Mouse (Mus musculus) lung, embryonic 15.5 days (tissue): Measurements from ENCODE around the gene Ankrd40. TPM values are rescaled to one million over a fixed set of nuclear protein-coding genes. Genes with fewer than 3 reads are reported as not detected.
A peak's percentile ranks its signal among the peaks of the same experiment; 100 is the strongest.

Source experiments
- ATAC-seq: fragments of 200-750 bp; cut with Nextera tagmentation; 2 replicates; pipeline ENCODE4 v1.8.0; 2017; ENCODE audit warnings: moderate number of reproducible peaks, borderline replicate concordance; ENCODE audit not compliant: low FRiP score, low TSS enrichment; ENCODE audit errors: extremely low read depth
- H3K27ac ChIP-seq: fragments of 300-500 bp; sonication (generic); 2 replicates; pipeline ENCODE4 v1.5.1; 2015; ENCODE audit warnings: moderate library complexity, mild to moderate bottlenecking, inconsistent platforms
- H3K27me3 ChIP-seq: fragments of 300-500 bp; sonication (generic); 2 replicates; pipeline ENCODE4 v1.6.1; 2015; ENCODE audit warnings: inconsistent platforms
- H3K36me3 ChIP-seq: fragments of 300-500 bp; sonication (generic); 2 replicates; pipeline ENCODE4 v1.6.1; 2015; ENCODE audit warnings: inconsistent platforms
- H3K4me1 ChIP-seq: fragments of 300-500 bp; sonication (generic); 2 replicates; pipeline ENCODE4 v1.6.1; 2015; ENCODE audit warnings: inconsistent platforms
- H3K4me2 ChIP-seq: fragments of 300-500 bp; sonication (generic); 2 replicates; pipeline ENCODE4 v1.6.1; 2015; ENCODE audit warnings: inconsistent platforms, mild to moderate bottlenecking, moderate library complexity
- H3K4me3 ChIP-seq: fragments of 300-500 bp; sonication (generic); 2 replicates; pipeline ENCODE4 v1.5.1; 2015; ENCODE audit warnings: mild to moderate bottlenecking, inconsistent platforms
- H3K9ac ChIP-seq: fragments of 300-500 bp; sonication (generic); 2 replicates; pipeline ENCODE4 v1.6.1; 2015; ENCODE audit warnings: inconsistent platforms
- H3K9me3 ChIP-seq: fragments of 300-500 bp; sonication (generic); 2 replicates; pipeline ENCODE4 v1.6.1; 2016; ENCODE audit warnings: inconsistent platforms
- WGBS: fragments of 180-500 bp; shearing (Covaris S2); methylation state at CpG from one replicate; pipeline ENCODE4 v1.1.7; 2015; 5-methylcytosine and 5-hydroxymethylcytosine counted together
- polyA plus RNA-seq: library from polyadenylated mRNA; unstranded; fragments of >200 nt; fragmentation: Nextera tagmentation; extraction: Ambion mirVana; gene quantifications from 2 replicates; pipeline ENCODE4 v1.2.1, GENCODE M21; 2015

The Ankrd40 gene
- 25.5 and 25.6 TPM in 2 replicates for polyA plus RNA-seq

GRCm38 (mm10) chr11:94327693-94328643 lies at the start of gene Ankrd40:
Gene Ankrd40, plus strand, starts transcription at chr11:94328001.
- peak within 1 kb of the TSS; percentile 99 for H3K27ac ChIP-seq
- H3K36me3 ChIP-seq: no peaks in the 10 kb centered on the region
- H3K4me1 ChIP-seq: peaks cover 32% of the 10 kb centered on the region
- H3K27me3 ChIP-seq: no peaks in the 10 kb centered on the region
- WGBS: 1% methylated on average over 65 of the region's 78 CpGs
- H3K9ac ChIP-seq: peak within 1 kb of the TSS; percentile 88
- peak within 1 kb of the TSS; percentile 74 for H3K4me2 ChIP-seq
- H3K9me3 ChIP-seq: no peaks in the 10 kb centered on the region
- H3K4me3 ChIP-seq: peak within 1 kb of the TSS; percentile 85
- ATAC-seq: peak; percentile 88

- Histone ChIP-seq H3K9me3 (no peaks in the 10 kb centered on the region), H3K27ac (no peak within 1 kb of the TSS), H3K27me3 (no peaks in the 10 kb centered on the region), H3K4me1 (peaks cover 13% of the 10 kb centered on the region; the same call in 1 of the 2 replicates), H3K4me2 (no peak within 1 kb of the TSS), H3K4me3 (no peak within 1 kb of the TSS), H3K9ac (no peak within 1 kb of the TSS), H3K36me3 (peaks cover 9% of the 10 kb centered on the region)
- no peak for ATAC-seq
- 76% methylated on average over 11 of the region's 11 CpGs for WGBS
Measured at GRCm38 (mm10) chr11:94281199-94282181, 46.3 kb upstream of the Ankrd40 start, which contains the start of gene Gm21885. Gene Gm21885, plus strand, starts transcription at chr11:94281873.

GRCm38 (mm10) chr11:94282291-94282690 lies 45.5 kb upstream of the Ankrd40 start:
- Histone ChIP-seq H3K9ac (no peak overlapping the region), H3K4me1 (peaks cover 15% of the 10 kb centered on the region), H3K27ac (no peak overlapping the region), H3K4me2 (no peak overlapping the region), H3K4me3 (no peak overlapping the region), H3K27me3 (no peaks in the 10 kb centered on the region), H3K9me3 (no peaks in the 10 kb centered on the region), H3K36me3 (peaks cover 17% of the 10 kb centered on the region)
- no peak for ATAC-seq
- WGBS: 56% methylated on average over 5 of the region's 5 CpGs

GRCm38 (mm10) chr11:94283536-94284099 lies 44.2 kb upstream of the Ankrd40 start:
- ATAC-seq: no peak
- Histone ChIP-seq H3K36me3 (peaks cover 29% of the 10 kb centered on the region), H3K27me3 (no peaks in the 10 kb centered on the region)

GRCm38 (mm10) chr11:94285886-94286574 lies 41.8 kb upstream of the Ankrd40 start:
- peak; percentile 51 for ATAC-seq
- Histone ChIP-seq H3K36me3 (peaks cover 52% of the 10 kb centered on the region), H3K27ac (0 out of 2 replicates have a peak overlapping the region, but pooled peaks have one; percentile 59)

More at GRCm38 (mm10) chr11:94283536-94284099, 44.2 kb upstream of the Ankrd40 start:
- Histone ChIP-seq H3K4me1 (peaks cover 12% of the 10 kb centered on the region), H3K9me3 (no peaks in the 10 kb centered on the region), H3K4me2 (no peak overlapping the region), H3K4me3 (no peak overlapping the region), H3K27ac (no peak overlapping the region), H3K9ac (no peak overlapping the region)
- WGBS: 85% methylated on average over 6 of the region's 6 CpGs

GRCm38 (mm10) chr11:94287105-94287504 lies 40.7 kb upstream of the Ankrd40 start:
- Histone ChIP-seq H3K4me3 (no peak overlapping the region), H3K4me2 (no peak overlapping the region), H3K36me3 (peaks cover 61% of the 10 kb centered on the region), H3K27ac (0 out of 2 replicates have a peak overlapping the region, but pooled peaks have one; percentile 59), H3K9ac (no peak overlapping the region), H3K4me1 (peaks cover 12% of the 10 kb centered on the region), H3K9me3 (no peaks in the 10 kb centered on the region), H3K27me3 (no peaks in the 10 kb centered on the region)
- WGBS: 84% methylated on average over 5 of the region's 5 CpGs
- no peak; the same call in 1 of the 2 replicates for ATAC-seq

More at GRCm38 (mm10) chr11:94285886-94286574, 41.8 kb upstream of the Ankrd40 start:
- Histone ChIP-seq H3K4me2 (no peak overlapping the region), H3K4me3 (no peak overlapping the region), H3K27me3 (no peaks in the 10 kb centered on the region), H3K4me1 (peaks cover 12% of the 10 kb centered on the region), H3K9ac (no peak overlapping the region), H3K9me3 (no peaks in the 10 kb centered on the region)
- WGBS: 64% methylated on average over 11 of the region's 11 CpGs

- WGBS: 82% methylated on average over 10 of the region's 10 CpGs
- H3K36me3 ChIP-seq: peaks cover 77% of the 10 kb centered on the region
- no peak overlapping the region for H3K9ac ChIP-seq
- no peaks in the 10 kb centered on the region for H3K9me3 ChIP-seq
- no peak for ATAC-seq
- H3K4me1 ChIP-seq: peaks cover 12% of the 10 kb centered on the region
- no peak overlapping the region for H3K27ac ChIP-seq
- no peaks in the 10 kb centered on the region for H3K27me3 ChIP-seq
- H3K4me2 ChIP-seq: no peak overlapping the region
- no peak overlapping the region for H3K4me3 ChIP-seq
Measured at GRCm38 (mm10) chr11:94290062-94290740, 37.6 kb upstream of the Ankrd40 start.

- Histone ChIP-seq H3K27me3 (no peaks in the 10 kb centered on the region), H3K4me1 (no peaks in the 10 kb centered on the region), H3K9ac (no peak overlapping the region), H3K9me3 (no peaks in the 10 kb centered on the region), H3K27ac (no peak overlapping the region), H3K4me3 (no peak overlapping the region), H3K4me2 (no peak overlapping the region), H3K36me3 (peaks cover 83% of the 10 kb centered on the region)
- ATAC-seq: no peak
- 74% methylated on average over 9 of the region's 9 CpGs for WGBS
Measured at GRCm38 (mm10) chr11:94294996-94295845, 32.6 kb upstream of the Ankrd40 start.

- no peak for ATAC-seq
- whole genome bisulfite sequencing: 78% methylated on average over 1 of the region's 1 CpGs
- H3K27me3 ChIP-seq: no peaks in the 10 kb centered on the region
- H3K4me3 ChIP-seq: no peak overlapping the region
- H3K9me3 ChIP-seq: no peaks in the 10 kb centered on the region
- H3K36me3 ChIP-seq: 0 out of 2 replicates have a peak, but pooled peaks cover 3% of the 10 kb centered on the region
- peaks cover 39% of the 10 kb centered on the region for H3K4me1 ChIP-seq
- no peak overlapping the region for H3K27ac ChIP-seq
- H3K4me2 ChIP-seq: no peak overlapping the region
- H3K9ac ChIP-seq: no peak overlapping the region
Measured at GRCm38 (mm10) chr11:94312733-94313132, 15.1 kb upstream of the Ankrd40 start.
